Mouse (Mus musculus): ENCODE results near the gene Zfp383. TPM values are rescaled to one million over a fixed set of nuclear protein-coding genes. Genes with fewer than 3 reads are reported as not detected.

Gene Zfp383
- polyA plus RNA-seq, 1 experiment from 2014 or later = 7.9 TPM

GRCm38 (mm10) chr7:29917371-29918061, 9.5 kb downstream of the Zfp383 start:
- no peak overlapping the region for H3K9ac ChIP-seq (ENCODE audit: low read length)
- H3K36me3 ChIP-seq (ENCODE audit: control insufficient read depth, insufficient read depth, low read length) = peaks cover 17% of the 10 kb centered on the region
- H3K4me2 ChIP-seq (ENCODE audit: low read depth, low read length, severe bottlenecking) = no peak overlapping the region
- H3K27me3 ChIP-seq (ENCODE audit: control insufficient read depth, insufficient read depth, low read length) = no peaks in the 10 kb centered on the region
- no peaks in the 10 kb centered on the region for H3K4me1 ChIP-seq (replicated peaks; ENCODE audit: control insufficient read depth, insufficient read depth, low read length)
- H3K27ac ChIP-seq (ENCODE audit: low read depth, low read length) = no peak overlapping the region
- 74% methylated on average over 6 of the region's 6 CpGs for WGBS
- H3K9me3 ChIP-seq (ENCODE audit: control insufficient read depth, low read length) = no peaks in the 10 kb centered on the region
- ATAC-seq (replicated peaks; ENCODE audit: low FRiP score) (no peak), DNase-seq (ENCODE audit: low spot score) (no peak)
- no peak overlapping the region for H3K4me3 ChIP-seq (ENCODE audit: low read depth, low read length)

- no peak overlapping the region for H3K9ac ChIP-seq (ENCODE audit: low read length)
- no peaks in the 10 kb centered on the region for H3K9me3 ChIP-seq (ENCODE audit: control insufficient read depth, low read length)
- peaks cover 17% of the 10 kb centered on the region for H3K36me3 ChIP-seq (ENCODE audit: control insufficient read depth, insufficient read depth, low read length)
- ATAC-seq (replicated peaks; ENCODE audit: low FRiP score) = no peak
- no peaks in the 10 kb centered on the region for H3K27me3 ChIP-seq (ENCODE audit: control insufficient read depth, insufficient read depth, low read length)
- no peaks in the 10 kb centered on the region for H3K4me1 ChIP-seq (replicated peaks; ENCODE audit: control insufficient read depth, insufficient read depth, low read length)
- no peak overlapping the region for H3K4me3 ChIP-seq (ENCODE audit: low read depth, low read length)
- DNase-seq (ENCODE audit: low spot score) = no peak
- 89% methylated on average over 4 of the region's 4 CpGs for WGBS
- no peak overlapping the region for H3K27ac ChIP-seq (ENCODE audit: low read depth, low read length)
- no peak overlapping the region for H3K4me2 ChIP-seq (ENCODE audit: low read depth, low read length, severe bottlenecking)
Observed at GRCm38 (mm10) chr7:29918062-29918453, 10.0 kb downstream of the Zfp383 start.

- Histone ChIP-seq H3K36me3 (ENCODE audit: control insufficient read depth, insufficient read depth, low read length) (no peaks in the 10 kb centered on the region), H3K9me3 (ENCODE audit: control insufficient read depth, low read length) (no peaks in the 10 kb centered on the region), H3K4me3 (ENCODE audit: low read depth, low read length) (no peak overlapping the region), H3K4me1 (replicated peaks; ENCODE audit: control insufficient read depth, insufficient read depth, low read length) (no peaks in the 10 kb centered on the region), H3K27me3 (ENCODE audit: control insufficient read depth, insufficient read depth, low read length) (no peaks in the 10 kb centered on the region), H3K4me2 (ENCODE audit: low read depth, low read length, severe bottlenecking) (no peak overlapping the region), H3K9ac (ENCODE audit: low read length) (no peak overlapping the region), H3K27ac (ENCODE audit: low read depth, low read length) (no peak overlapping the region)
- WGBS = 92% methylated on average over 6 of the region's 6 CpGs
- DNase-seq (ENCODE audit: low spot score) (no peak), ATAC-seq (replicated peaks; ENCODE audit: low FRiP score) (no peak)
Observed at GRCm38 (mm10) chr7:29921439-29922093, 13.5 kb downstream of the Zfp383 start.

GRCm38 (mm10) chr7:29922780-29923179, 14.8 kb downstream of the Zfp383 start:
- DNase-seq (ENCODE audit: low spot score) (no peak), ATAC-seq (replicated peaks; ENCODE audit: low FRiP score) (no peak)
- Histone ChIP-seq H3K27ac (ENCODE audit: low read depth, low read length) (no peak overlapping the region), H3K4me1 (replicated peaks; ENCODE audit: control insufficient read depth, insufficient read depth, low read length) (no peaks in the 10 kb centered on the region), H3K9ac (ENCODE audit: low read length) (no peak overlapping the region), H3K36me3 (ENCODE audit: control insufficient read depth, insufficient read depth, low read length) (no peaks in the 10 kb centered on the region), H3K4me2 (ENCODE audit: low read depth, low read length, severe bottlenecking) (no peak overlapping the region), H3K27me3 (ENCODE audit: control insufficient read depth, insufficient read depth, low read length) (no peaks in the 10 kb centered on the region), H3K4me3 (ENCODE audit: low read depth, low read length) (no peak overlapping the region), H3K9me3 (ENCODE audit: control insufficient read depth, low read length) (no peaks in the 10 kb centered on the region)
- 70% methylated on average over 2 of the region's 2 CpGs for WGBS

GRCm38 (mm10) chr7:29938856-29939255, 30.8 kb downstream of the Zfp383 start:
- peaks cover 6% of the 10 kb centered on the region for H3K36me3 ChIP-seq (ENCODE audit: control insufficient read depth, insufficient read depth, low read length)
- no peaks in the 10 kb centered on the region for H3K27me3 ChIP-seq (ENCODE audit: control insufficient read depth, insufficient read depth, low read length)
- no peak overlapping the region for H3K4me3 ChIP-seq (ENCODE audit: low read depth, low read length)
- WGBS = 81% methylated on average over 6 of the region's 6 CpGs
- H3K4me2 ChIP-seq (ENCODE audit: low read depth, low read length, severe bottlenecking) = no peak overlapping the region
- no peak for ATAC-seq (replicated peaks; ENCODE audit: low FRiP score)
- no peak overlapping the region for H3K27ac ChIP-seq (ENCODE audit: low read depth, low read length)
- H3K9ac ChIP-seq (ENCODE audit: low read length) = no peak overlapping the region
- H3K4me1 ChIP-seq (replicated peaks; ENCODE audit: control insufficient read depth, insufficient read depth, low read length) = no peaks in the 10 kb centered on the region
- no peaks in the 10 kb centered on the region for H3K9me3 ChIP-seq (ENCODE audit: control insufficient read depth, low read length)
- DNase-seq (ENCODE audit: low spot score) = no peak

- Histone ChIP-seq H3K4me2 (ENCODE audit: low read depth, low read length, severe bottlenecking) (no peak overlapping the region), H3K4me1 (replicated peaks; ENCODE audit: control insufficient read depth, insufficient read depth, low read length) (no peaks in the 10 kb centered on the region), H3K27me3 (ENCODE audit: control insufficient read depth, insufficient read depth, low read length) (no peaks in the 10 kb centered on the region), H3K36me3 (ENCODE audit: control insufficient read depth, insufficient read depth, low read length) (no peaks in the 10 kb centered on the region), H3K9me3 (ENCODE audit: control insufficient read depth, low read length) (no peaks in the 10 kb centered on the region), H3K9ac (ENCODE audit: low read length) (no peak overlapping the region), H3K27ac (ENCODE audit: low read depth, low read length) (no peak overlapping the region), H3K4me3 (ENCODE audit: low read depth, low read length) (no peak overlapping the region)
- DNase-seq (ENCODE audit: low spot score) (no peak), ATAC-seq (replicated peaks; ENCODE audit: low FRiP score) (no peak)
- 97% methylated on average over 11 of the region's 11 CpGs for WGBS
Observed at GRCm38 (mm10) chr7:29941027-29941426, 33.0 kb downstream of the Zfp383 start.

GRCm38 (mm10) chr7:29942740-29943139, 34.7 kb downstream of the Zfp383 start:
- Histone ChIP-seq H3K4me3 (ENCODE audit: low read depth, low read length) (no peak overlapping the region), H3K4me1 (replicated peaks; ENCODE audit: control insufficient read depth, insufficient read depth, low read length) (no peaks in the 10 kb centered on the region), H3K36me3 (ENCODE audit: control insufficient read depth, insufficient read depth, low read length) (no peaks in the 10 kb centered on the region), H3K4me2 (ENCODE audit: low read depth, low read length, severe bottlenecking) (no peak overlapping the region), H3K9ac (ENCODE audit: low read length) (no peak overlapping the region), H3K27ac (ENCODE audit: low read depth, low read length) (no peak overlapping the region), H3K27me3 (ENCODE audit: control insufficient read depth, insufficient read depth, low read length) (no peaks in the 10 kb centered on the region), H3K9me3 (ENCODE audit: control insufficient read depth, low read length) (no peaks in the 10 kb centered on the region)
- no peak for ATAC-seq (replicated peaks; ENCODE audit: low FRiP score)
- no peak for DNase-seq (ENCODE audit: low spot score)
- WGBS = 43% methylated on average over 2 of the region's 2 CpGs

GRCm38 (mm10) chr7:29943720-29944119, 35.7 kb downstream of the Zfp383 start:
- H3K4me3 ChIP-seq (ENCODE audit: low read depth, low read length) = no peak overlapping the region
- no peaks in the 10 kb centered on the region for H3K36me3 ChIP-seq (ENCODE audit: control insufficient read depth, insufficient read depth, low read length)
- H3K27me3 ChIP-seq (ENCODE audit: control insufficient read depth, insufficient read depth, low read length) = no peaks in the 10 kb centered on the region
- no peak overlapping the region for H3K9ac ChIP-seq (ENCODE audit: low read length)
- H3K27ac ChIP-seq (ENCODE audit: low read depth, low read length) = no peak overlapping the region
- no peak for DNase-seq (ENCODE audit: low spot score)
- no peaks in the 10 kb centered on the region for H3K9me3 ChIP-seq (ENCODE audit: control insufficient read depth, low read length)
- no peak for ATAC-seq (replicated peaks; ENCODE audit: low FRiP score)
- WGBS = 73% methylated on average over 2 of the region's 2 CpGs
- no peak overlapping the region for H3K4me2 ChIP-seq (ENCODE audit: low read depth, low read length, severe bottlenecking)
- no peaks in the 10 kb centered on the region for H3K4me1 ChIP-seq (replicated peaks; ENCODE audit: control insufficient read depth, insufficient read depth, low read length)

GRCm38 (mm10) chr7:29944201-29944600, 36.2 kb downstream of the Zfp383 start:
- 91% methylated on average over 2 of the region's 2 CpGs for WGBS
- Histone ChIP-seq H3K9me3 (ENCODE audit: control insufficient read depth, low read length) (no peaks in the 10 kb centered on the region), H3K27ac (ENCODE audit: low read depth, low read length) (no peak overlapping the region), H3K4me1 (replicated peaks; ENCODE audit: control insufficient read depth, insufficient read depth, low read length) (no peaks in the 10 kb centered on the region), H3K36me3 (ENCODE audit: control insufficient read depth, insufficient read depth, low read length) (no peaks in the 10 kb centered on the region), H3K4me3 (ENCODE audit: low read depth, low read length) (no peak overlapping the region), H3K4me2 (ENCODE audit: low read depth, low read length, severe bottlenecking) (no peak overlapping the region), H3K27me3 (ENCODE audit: control insufficient read depth, insufficient read depth, low read length) (no peaks in the 10 kb centered on the region), H3K9ac (ENCODE audit: low read length) (no peak overlapping the region)
- no peak for DNase-seq (ENCODE audit: low spot score)
- ATAC-seq (replicated peaks; ENCODE audit: low FRiP score) = no peak

All from forebrain, embryonic 11.5 days (tissue).